ENCODE assay signal across 8 mouse cellular contexts in the genomic region with DNA sequence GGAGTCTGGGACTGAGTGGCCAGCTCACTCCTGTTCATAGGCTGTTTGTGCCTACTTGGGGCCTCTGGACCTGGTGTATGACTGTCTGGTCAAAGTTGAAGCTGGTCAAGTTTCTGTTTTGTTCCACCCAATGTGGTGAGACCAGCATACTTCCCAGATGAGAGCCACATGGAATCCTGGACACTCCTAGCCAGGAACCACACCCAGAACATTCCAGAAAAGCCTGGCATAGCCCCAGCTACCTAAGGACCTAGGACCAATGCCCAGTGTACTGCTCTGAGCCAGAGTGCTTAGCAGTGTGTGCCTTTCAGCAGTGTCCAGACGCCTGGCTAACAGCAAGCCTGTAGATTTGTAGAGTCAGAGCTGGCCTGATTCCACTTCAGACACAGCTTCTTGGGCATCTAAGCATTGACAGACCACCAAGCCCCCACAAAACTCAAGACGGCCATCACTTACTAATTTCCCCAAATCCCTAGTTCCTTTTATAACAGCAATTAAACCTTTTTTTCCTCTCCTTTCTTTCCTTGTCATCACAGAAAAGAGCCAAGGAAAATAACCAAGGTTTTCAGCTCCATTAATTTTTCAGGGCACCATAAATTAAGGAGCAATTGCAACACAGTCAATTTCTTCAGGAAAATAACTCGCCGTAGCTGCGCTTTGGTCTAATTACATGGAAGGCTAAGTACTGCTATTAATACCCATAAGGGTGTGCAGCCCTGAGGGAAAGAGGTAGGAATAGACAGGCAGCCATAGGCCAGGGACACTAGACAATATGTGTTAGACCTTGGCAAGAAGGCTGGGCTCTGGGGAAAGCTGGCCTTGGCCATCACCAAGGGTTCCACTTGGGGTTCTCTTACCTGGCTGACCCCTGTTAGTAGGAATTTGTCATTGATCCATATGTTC.
DNase-seq lines count a peak whose midpoint lies in the region; ATAC-seq lines count a peak whose summit lies in the region.

No protein-coding gene starts in this region.

- no peak overlapping the region for H3K9ac ChIP-seq in heart, embryonic 16.5 days (ENCODE audit: low read length)

- H3K4me3 ChIP-seq in heart, embryonic 16.5 days (ENCODE audit: low read length) = no peak overlapping the region
- no peak overlapping the region for H3K4me3 ChIP-seq in forebrain, embryonic 10.5 days

- H3K9me3 ChIP-seq in heart, embryonic 16.5 days (replicated peaks; ENCODE audit: control insufficient read depth, low read length) = no peaks in the 10 kb centered on the region
- H3K9me3 ChIP-seq in forebrain, embryonic 10.5 days = peaks cover 6% of the 10 kb centered on the region; the same call in 1 of the 2 replicates

- peak overlapping the region; percentile 71 for H3K27ac ChIP-seq in heart, embryonic 16.5 days (ENCODE audit: low read length)
- no peak overlapping the region for H3K27ac ChIP-seq in forebrain, embryonic 10.5 days

- 67% methylated on average over 5 of the region's 5 CpGs for WGBS in heart, embryonic 16.5 days
- 90% methylated on average over 5 of the region's 5 CpGs for WGBS in forebrain, embryonic 10.5 days

- H3K4me2 ChIP-seq in heart, embryonic 16.5 days (ENCODE audit: low read depth, low read length) = no peak overlapping the region

- no peaks in the 10 kb centered on the region for H3K27me3 ChIP-seq in heart, embryonic 16.5 days (ENCODE audit: control insufficient read depth, insufficient read depth, low read length)
- peaks cover 24% of the 10 kb centered on the region for H3K27me3 ChIP-seq in forebrain, embryonic 10.5 days (ENCODE audit: poor library complexity, severe bottlenecking)

- ATAC-seq in heart, embryonic 16.5 days (replicated peaks; ENCODE audit: extremely low read depth, insufficient read depth, low FRiP score) = peak; percentile 87
- no peak for ATAC-seq in megakaryocyte progenitor cell, adult 5-6 weeks (replicated peaks; ENCODE audit: poor library complexity)
- no peak for ATAC-seq in erythroid progenitor cell, adult 5-6 weeks (replicated peaks; ENCODE audit: low FRiP score, poor library complexity, severe bottlenecking)

- peaks cover 13% of the 10 kb centered on the region for H3K4me1 ChIP-seq in heart, embryonic 16.5 days (ENCODE audit: control insufficient read depth, insufficient read depth, low read length)
- H3K4me1 ChIP-seq in forebrain, embryonic 10.5 days = peaks cover 13% of the 10 kb centered on the region

- H3K36me3 ChIP-seq in heart, embryonic 16.5 days (ENCODE audit: control insufficient read depth, insufficient read depth) = 0 out of 2 replicates have a peak, but pooled peaks cover 2% of the 10 kb centered on the region
- H3K36me3 ChIP-seq in forebrain, embryonic 10.5 days (replicated peaks) = no peaks in the 10 kb centered on the region

- DNase-seq in cerebellum, adult 11-12 months = peak; percentile 5
- no peak for DNase-seq in cerebellum, adult 11 months
- peak; percentile 32 to 55 for DNase-seq in cerebellum, postnatal 25 days
- DNase-seq in lung, adult 18-20 months = peak; percentile 88 to 89
- no peak for DNase-seq in forebrain, embryonic 10.5 days (ENCODE audit: extremely low spot score, low spot score)

Comparison
In these comparisons a context has a peak if more than half of its experiments do, and no peak if none do; other contexts are left out.
1. DNase-seq: peak in cerebellum, adult 11-12 months (single experiment), cerebellum, postnatal 25 days (2 of 2) and lung, adult 18-20 months (2 of 2); none in cerebellum, adult 11 months (single experiment) and forebrain, embryonic 10.5 days (single experiment).